Comparison of ENCODE assay signal across 10 mouse cellular contexts in genomic region chr7:111297174-111297902, GRCm38 (mm10).
DNase-seq lines count a peak whose midpoint lies in the region; ATAC-seq lines count a peak whose summit lies in the region.
"Had no signal": no experiment of that assay in that cellular context is flagged by ENCODE, and none has a peak within 500 bp of the region (broad histone marks: within the 10 kb centered on the region; RNA-seq: fewer than 3 reads in every experiment).

No protein-coding gene starts in this region.

- H3K36me3 ChIP-seq in kidney, embryonic 14.5 days (ENCODE audit: control insufficient read depth, insufficient read depth, low read length): no peaks in the 10 kb centered on the region
- H3K36me3 ChIP-seq in kidney, embryonic 16.5 days (ENCODE audit: insufficient read depth, low read length): no peaks in the 10 kb centered on the region
- H3K36me3 ChIP-seq in midbrain, embryonic 15.5 days (replicated peaks): no peaks in the 10 kb centered on the region
- H3K36me3 ChIP-seq: limb, embryonic 12.5 days had no signal

- 68% methylated on average over 9 of the region's 9 CpGs for WGBS in kidney, embryonic 14.5 days
- WGBS in kidney, embryonic 16.5 days: 62% methylated on average over 9 of the region's 9 CpGs
- 56% methylated on average over 9 of the region's 9 CpGs for WGBS in midbrain, embryonic 15.5 days

- no peak overlapping the region; the same call in 1 of the 2 replicates for H3K27ac ChIP-seq in kidney, embryonic 14.5 days (ENCODE audit: low read depth, low read length)
- H3K27ac ChIP-seq in kidney, embryonic 16.5 days (ENCODE audit: low read length): peak overlapping the region; percentile 11; the same call in 1 of the 2 replicates
- 0 out of 2 replicates have a peak overlapping the region, but pooled peaks have one; percentile 4 for H3K27ac ChIP-seq in midbrain, embryonic 15.5 days
- H3K27ac ChIP-seq: limb, embryonic 12.5 days had no signal

- no peak overlapping the region for H3K9ac ChIP-seq in kidney, embryonic 14.5 days (ENCODE audit: low read depth, low read length)
- no peak overlapping the region for H3K9ac ChIP-seq in kidney, embryonic 16.5 days (replicated peaks; ENCODE audit: low read length)
- H3K9ac ChIP-seq in midbrain, embryonic 15.5 days: no peak overlapping the region
- H3K9ac ChIP-seq: limb, embryonic 12.5 days had no signal

- DNase-seq in kidney, adult 9 months: peak; percentile 6
- peak; percentile 11 for DNase-seq in cerebellum, adult 8-10 months
- no peak for DNase-seq in lung, postnatal 14 days
- DNase-seq in urinary bladder, postnatal 25 days (ENCODE audit: low spot score): no peak
- DNase-seq in gastrocnemius, postnatal 4 days (ENCODE audit: low spot score in 2 of 2): no peak
- DNase-seq: heart, postnatal 36 days had no signal

- H3K4me1 ChIP-seq in kidney, embryonic 14.5 days (ENCODE audit: control insufficient read depth, insufficient read depth, low read length): no peaks in the 10 kb centered on the region
- H3K4me1 ChIP-seq in kidney, embryonic 16.5 days (ENCODE audit: insufficient read depth, low read length): no peaks in the 10 kb centered on the region
- 0 out of 2 replicates have a peak, but pooled peaks cover 14% of the 10 kb centered on the region for H3K4me1 ChIP-seq in midbrain, embryonic 15.5 days
- H3K4me1 ChIP-seq: limb, embryonic 12.5 days had no signal

- no peak overlapping the region for H3K4me3 ChIP-seq in kidney, embryonic 14.5 days (ENCODE audit: low read length)
- H3K4me3 ChIP-seq in kidney, embryonic 16.5 days (ENCODE audit: low read length): no peak overlapping the region
- H3K4me3 ChIP-seq in midbrain, embryonic 15.5 days: no peak overlapping the region
- H3K4me3 ChIP-seq: limb, embryonic 12.5 days had no signal

- ATAC-seq in kidney, embryonic 14.5 days (ENCODE audit: low FRiP score, low TSS enrichment): no peak
- peak; percentile 59; the same call in 1 of the 2 replicates for ATAC-seq in kidney, embryonic 16.5 days (ENCODE audit: low FRiP score, low TSS enrichment)
- no peak for ATAC-seq in midbrain, embryonic 15.5 days (replicated peaks)

- no peaks in the 10 kb centered on the region for H3K27me3 ChIP-seq in kidney, embryonic 14.5 days (ENCODE audit: control insufficient read depth, insufficient read depth, low read length)
- no peaks in the 10 kb centered on the region for H3K27me3 ChIP-seq in kidney, embryonic 16.5 days (ENCODE audit: insufficient read depth, low read length)
- no peaks in the 10 kb centered on the region for H3K27me3 ChIP-seq in midbrain, embryonic 15.5 days (replicated peaks)
- H3K27me3 ChIP-seq: limb, embryonic 12.5 days had no signal

- no peaks in the 10 kb centered on the region for H3K9me3 ChIP-seq in kidney, embryonic 14.5 days (ENCODE audit: control insufficient read depth, low read length)
- no peaks in the 10 kb centered on the region for H3K9me3 ChIP-seq in kidney, embryonic 16.5 days (ENCODE audit: low read length)
- no peaks in the 10 kb centered on the region for H3K9me3 ChIP-seq in midbrain, embryonic 15.5 days
- H3K9me3 ChIP-seq: limb, embryonic 12.5 days had no signal

- H3K4me2 ChIP-seq in kidney, embryonic 14.5 days (replicated peaks; ENCODE audit: low read depth, low read length): no peak overlapping the region
- no peak overlapping the region for H3K4me2 ChIP-seq in kidney, embryonic 16.5 days (replicated peaks; ENCODE audit: low read depth, low read length)
- no peak overlapping the region for H3K4me2 ChIP-seq in midbrain, embryonic 15.5 days
- H3K4me2 ChIP-seq: limb, embryonic 12.5 days had no signal

Comparison
In these comparisons a context has a peak if more than half of its experiments do, and no peak if none do; other contexts are left out.
1. DNase-seq: peak in kidney, adult 9 months (single experiment) and cerebellum, adult 8-10 months (single experiment); none in lung, postnatal 14 days (single experiment), urinary bladder, postnatal 25 days (single experiment) and gastrocnemius, postnatal 4 days (0 of 2).